Mouse (Mus musculus) kidney, postnatal 14 days (tissue): ENCODE results near the gene Klhl12.
"Not testable (repeated sequence)": the region's sequence is repeated elsewhere in the genome, so short reads cannot be mapped to it uniquely, and the experiment has no call there.

ENCODE experiments used
- DNase-seq: peaks from one replicate; pipeline ENCODE4 v3.0.0; 2022; ENCODE audit warnings: mixed read lengths

Gene Klhl12

DNA sequence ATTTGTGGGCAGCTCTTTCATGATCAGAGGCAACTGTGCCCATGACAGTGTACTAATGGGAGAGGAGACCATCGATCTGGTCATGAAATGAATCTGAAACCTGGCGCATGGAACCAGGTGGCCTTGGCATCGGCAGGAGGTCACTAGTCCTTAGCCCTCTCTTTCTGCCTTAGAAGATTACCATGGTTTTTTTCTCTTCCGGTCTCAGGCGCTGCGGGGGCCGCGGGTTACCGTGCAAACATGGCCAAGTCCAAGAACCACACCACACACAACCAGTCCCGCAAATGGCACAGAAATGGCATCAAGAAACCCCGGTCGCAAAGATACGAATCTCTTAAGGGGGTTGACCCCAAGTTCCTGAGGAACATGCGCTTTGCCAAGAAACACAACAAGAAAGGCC is 62.5 kb downstream of the Klhl12 start:
- not testable (repeated sequence) for DNase-seq

DNA sequence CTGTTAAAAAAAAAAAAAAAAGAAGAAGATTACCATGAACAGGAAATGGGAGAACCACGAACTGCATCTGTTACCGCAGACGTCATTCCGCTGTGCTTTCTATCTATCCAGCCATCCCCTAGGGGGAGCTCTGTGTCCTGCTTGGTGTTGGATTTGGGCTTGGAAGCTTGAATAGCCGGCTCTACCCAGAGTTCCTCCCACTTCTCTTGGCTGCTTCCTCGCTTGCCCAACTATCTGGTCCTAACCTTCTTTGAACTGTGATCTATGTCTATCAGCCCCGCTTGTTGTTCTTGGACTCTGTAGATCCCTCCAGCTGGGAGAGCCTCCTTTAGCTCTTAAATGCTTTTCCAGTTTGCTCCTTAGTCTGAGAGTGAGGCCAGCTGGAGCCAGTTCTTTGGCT is 63.3 kb downstream of the Klhl12 start:
- peak; percentile 93 for DNase-seq

DNA sequence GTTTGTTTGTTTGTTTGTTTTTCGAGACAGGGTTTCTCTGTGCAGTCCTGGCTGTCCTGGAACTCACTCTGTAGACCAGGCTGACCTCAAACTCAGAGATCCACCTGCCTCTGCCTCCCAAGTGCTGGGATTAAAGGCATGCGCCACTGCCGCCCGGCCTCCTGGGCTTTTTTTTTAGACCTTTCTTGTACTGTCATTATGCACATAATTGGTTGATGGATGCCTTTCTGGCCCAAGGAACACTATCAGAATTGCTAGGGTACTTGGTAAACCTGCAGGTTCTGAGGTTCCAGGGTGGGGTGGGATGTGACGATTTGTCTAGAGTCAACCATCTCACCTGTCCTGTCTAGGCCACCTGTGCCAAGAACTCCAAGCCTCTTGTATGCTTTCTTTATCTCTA is 63.9 kb downstream of the Klhl12 start:
- not testable (repeated sequence) for DNase-seq

DNA sequence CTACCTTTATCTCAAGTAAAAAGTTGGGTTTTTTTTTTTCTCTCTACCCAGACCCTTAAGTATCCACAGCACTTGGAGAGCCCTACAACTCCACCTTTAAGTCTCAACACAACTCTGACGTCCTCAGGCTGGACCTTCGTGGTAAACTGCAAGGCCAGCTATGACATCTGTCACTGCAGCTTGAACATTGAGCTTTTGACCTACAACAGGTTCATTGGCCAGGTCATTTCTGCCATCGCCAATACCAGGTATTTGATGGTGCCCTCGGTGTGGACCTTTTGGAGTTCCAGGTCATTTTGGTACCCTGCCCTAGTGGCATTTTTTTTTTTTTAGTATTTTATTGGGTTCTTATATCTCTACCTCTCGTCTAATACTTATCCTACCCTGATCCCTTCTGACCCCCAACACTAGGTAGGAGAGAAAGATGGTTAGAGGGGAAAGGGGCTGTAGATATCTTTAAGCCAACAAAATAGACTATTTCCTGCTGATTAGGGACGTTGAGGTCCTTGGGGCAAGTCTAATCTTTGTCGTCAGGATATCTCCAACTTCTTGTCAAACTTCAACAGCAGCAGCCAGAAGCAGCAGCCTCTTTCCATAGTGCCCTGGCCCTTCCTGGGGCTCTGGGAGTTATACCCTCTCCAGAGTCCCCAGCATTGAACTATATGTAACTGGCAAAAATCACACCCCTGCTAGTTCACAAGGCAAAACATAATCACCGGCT is 64.8 kb downstream of the Klhl12 start:
- no peak for DNase-seq

DNA sequence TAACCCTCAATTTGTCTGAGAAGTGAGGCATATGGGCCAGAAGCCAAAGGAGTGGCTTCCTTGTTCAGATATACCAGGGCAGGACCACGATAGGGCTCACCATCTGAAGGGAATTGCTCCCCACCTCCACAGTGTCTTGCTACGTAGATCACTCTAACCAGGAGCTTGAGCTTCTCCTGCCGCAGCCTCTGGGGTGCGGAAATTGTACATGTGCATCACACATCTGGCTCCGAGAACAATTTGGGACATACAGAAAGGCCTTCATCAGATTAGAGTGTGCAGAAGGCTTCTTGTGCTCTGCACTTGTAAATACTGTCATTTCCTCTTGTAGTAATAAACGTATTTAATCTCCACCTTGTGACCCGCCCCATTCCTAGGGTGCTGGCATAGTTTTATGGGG is 65.8 kb downstream of the Klhl12 start:
- DNase-seq: no peak

DNA sequence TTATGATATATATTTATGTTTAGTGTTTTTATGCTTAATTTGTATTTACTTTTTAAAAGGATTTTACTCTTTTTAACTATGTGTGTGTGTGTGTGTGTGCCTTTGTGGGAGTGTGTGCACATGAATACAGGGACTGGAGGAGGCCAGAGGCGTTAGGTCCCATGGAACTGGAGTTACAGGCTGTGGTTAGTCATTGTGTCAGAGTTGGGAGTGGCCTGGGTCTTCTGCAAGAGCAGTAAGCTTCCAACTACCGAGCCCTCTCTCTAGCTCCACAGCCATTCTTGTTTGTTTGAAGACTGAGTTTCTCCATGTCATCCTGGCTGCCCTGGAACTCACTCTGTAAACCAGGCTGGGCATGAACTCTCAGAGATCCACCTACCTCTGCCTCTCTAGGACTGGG is 67.0 kb downstream of the Klhl12 start:
- DNase-seq: no peak

DNA sequence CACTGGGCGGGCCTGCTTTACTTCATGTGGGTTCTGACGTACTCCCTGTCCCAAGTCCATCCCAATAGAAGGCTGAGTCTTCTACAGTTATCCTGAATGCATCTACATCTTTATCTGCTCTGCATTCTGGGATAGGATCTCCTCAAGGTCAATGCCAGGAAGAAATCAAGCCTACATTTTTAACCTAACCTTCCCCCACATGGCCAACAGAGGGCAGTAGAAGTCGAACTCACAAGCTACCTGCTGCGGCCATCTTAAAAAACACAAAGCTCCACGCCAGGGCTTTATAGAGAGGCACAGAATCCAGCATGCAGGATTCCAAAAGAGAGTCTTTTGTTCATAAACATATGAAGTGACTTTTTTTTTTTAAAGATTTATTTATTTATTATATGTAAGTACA is 69.1 kb downstream of the Klhl12 start:
- no peak for DNase-seq

DNA sequence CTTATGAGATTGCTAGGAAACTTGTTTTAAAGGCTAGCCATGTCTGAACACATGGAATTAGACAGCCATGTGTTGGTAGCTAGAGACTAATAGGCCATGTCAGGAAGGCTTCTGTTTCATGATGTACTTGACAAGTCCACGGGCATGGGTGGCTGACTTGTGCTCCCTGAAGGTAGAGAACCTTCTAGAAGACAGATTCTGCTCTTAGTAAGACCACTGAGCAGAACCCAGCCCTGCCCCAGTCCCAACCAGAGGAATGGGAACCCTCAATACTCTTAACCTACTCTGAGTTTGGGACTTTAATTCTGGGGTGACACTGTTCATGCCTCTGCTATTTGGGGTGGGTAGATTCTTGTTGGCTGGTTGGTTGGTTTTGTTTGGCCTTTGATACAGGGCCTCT is 69.7 kb downstream of the Klhl12 start:
- no peak for DNase-seq

DNA sequence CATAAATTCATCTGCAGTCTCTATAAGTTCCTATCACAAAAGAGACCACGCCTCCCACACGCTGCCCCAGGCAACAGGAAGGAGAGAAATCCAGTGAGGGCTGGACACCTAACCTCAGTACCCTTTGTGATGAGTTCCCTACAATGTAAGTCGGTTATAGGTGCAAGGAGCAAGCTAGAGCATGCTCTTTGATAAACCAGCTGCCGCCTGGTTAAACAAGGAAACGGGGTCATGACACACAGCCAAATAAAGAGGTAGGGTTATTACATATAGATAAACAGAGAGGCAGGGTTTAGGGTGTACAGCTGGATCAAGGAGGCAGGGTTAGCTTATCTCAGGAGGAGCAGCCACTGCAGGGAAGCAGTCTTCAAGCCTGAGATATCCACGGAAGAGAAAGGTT is 71.4 kb downstream of the Klhl12 start:
- no peak for DNase-seq

DNA sequence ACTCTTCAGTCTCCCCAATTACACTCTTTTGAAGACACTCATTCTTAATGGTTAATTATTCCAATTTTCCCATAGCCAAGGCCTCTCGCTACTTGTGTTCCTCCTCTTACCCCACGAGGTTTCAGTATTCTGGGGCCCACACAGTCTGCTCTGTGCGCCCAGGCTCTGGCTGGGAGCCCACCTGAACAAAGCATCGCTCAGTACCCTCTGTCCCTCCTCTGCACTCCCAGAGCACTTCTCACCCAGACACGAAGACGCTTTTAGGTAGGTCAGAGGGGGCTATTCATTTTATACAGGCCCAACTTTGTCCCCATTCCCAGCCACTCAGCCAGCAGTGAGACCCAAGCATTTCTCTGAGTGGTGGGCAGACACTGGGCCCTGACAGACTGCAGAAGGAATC is 75.3 kb downstream of the Klhl12 start:
- no peak for DNase-seq

DNA sequence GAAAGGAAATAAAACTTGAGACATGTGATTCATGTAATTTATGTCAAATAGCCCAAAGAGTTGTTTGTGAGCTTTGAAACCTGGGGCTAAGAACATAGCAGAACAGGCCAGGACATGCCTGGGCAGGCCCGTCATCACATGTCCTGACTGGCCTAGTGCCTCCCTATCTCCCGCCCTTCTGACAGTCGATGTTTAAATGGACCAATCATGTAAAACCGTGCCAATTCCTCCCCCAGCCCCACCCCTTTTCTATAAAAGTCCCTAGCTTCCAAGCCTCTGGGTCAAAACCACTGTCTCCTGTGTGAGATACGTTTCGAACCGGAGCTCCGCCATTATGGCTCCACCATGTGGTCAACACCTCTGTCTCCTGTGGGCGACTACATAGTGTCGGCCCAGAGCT is 78.4 kb downstream of the Klhl12 start:
- DNase-seq: not testable (repeated sequence)

DNA sequence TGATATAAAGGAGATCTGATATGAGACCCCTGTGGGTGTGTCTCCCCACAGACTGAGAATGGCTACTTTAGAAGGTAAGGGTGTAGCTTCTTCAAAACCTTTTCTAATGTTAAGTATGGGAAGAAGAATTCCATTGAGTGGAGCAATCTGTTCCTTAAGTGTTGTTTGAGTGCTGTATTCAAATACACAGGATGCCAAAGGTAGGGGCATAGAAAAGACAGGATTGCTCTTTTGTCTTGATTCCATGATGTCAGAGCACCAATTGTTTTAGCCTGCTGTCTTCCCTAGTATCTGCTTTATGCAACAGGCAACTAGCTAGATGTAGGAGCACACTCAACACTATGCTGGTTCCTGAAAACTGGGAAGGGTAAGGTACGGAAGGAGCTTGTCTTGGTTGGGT is 79.7 kb downstream of the Klhl12 start:
- DNase-seq: no peak

DNA sequence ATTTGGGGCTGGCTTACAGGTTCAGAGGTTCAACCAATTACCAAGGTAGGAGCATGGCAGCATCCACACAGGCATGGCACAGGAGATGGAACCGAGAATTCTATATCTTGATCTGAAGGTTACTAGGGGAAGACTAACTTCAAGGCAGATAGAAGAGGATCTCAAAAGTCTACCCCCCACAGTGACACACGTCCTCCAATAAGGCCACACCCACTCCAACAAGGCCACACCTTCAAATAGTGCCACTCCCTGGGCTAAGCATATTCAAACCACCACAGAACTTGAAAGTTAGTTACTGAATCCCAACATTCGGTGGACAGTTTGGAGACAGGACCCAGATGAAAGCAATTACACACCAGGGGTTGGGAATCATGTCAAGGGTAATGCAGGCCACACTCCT is 80.2 kb downstream of the Klhl12 start:
- DNase-seq: no peak

DNA sequence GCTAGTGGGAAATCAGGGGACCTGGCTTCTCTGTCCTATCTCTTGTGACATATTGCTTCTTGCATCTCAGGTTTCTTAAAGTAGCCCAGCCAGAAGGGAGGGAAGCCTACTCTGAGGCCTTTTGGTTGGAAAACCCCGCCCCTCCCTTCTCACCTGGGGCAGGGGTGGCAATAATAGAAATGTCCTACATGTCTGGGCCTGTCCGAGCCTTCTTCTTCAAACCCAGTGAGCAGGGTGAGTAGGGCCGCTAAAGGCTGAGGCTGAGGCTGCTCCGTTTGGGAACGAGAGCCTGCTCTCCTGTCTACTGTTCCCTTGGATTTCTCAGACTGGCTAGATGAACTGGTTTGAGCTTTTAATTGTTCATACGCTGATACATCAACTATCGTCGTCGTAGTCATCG is 85.3 kb downstream of the Klhl12 start:
- DNase-seq: no peak
